Mouse (Mus musculus): ENCODE measurements around the gene Ufd1. TPM values are rescaled to one million over a fixed set of nuclear protein-coding genes. Genes with fewer than 3 reads are reported as not detected.

The Ufd1 gene
- polyA plus RNA-seq, 1 experiment from 2014 or later, result 107 TPM

DNA sequence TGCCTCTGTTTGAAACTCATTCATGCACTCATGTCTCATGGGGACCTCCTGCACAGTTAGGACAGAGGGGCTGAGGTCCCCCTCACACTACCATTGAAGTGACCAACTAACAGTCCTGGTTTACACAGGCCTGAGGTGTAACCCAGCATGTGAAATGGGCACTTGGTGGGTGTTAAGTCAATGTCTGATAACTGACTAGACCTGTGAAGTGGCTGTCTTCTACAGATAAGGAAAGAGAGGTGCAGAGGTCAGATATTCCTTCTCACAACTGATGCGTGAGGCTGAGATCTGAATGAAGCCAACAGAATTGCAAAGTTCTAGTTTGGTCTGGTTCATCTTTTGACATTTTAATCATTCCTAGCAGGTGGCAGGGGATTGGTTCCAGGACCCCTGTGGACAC is 26.1 kb upstream of the Ufd1 start:
- Histone ChIP-seq H3K4me3 (no peak overlapping the region), H3K36me3 (replicated peaks) (peaks cover 96% of the 10 kb centered on the region), H3K27ac (replicated peaks) (no peak overlapping the region), H3K9me3 (no peaks in the 10 kb centered on the region), H3K27me3 (replicated peaks; ENCODE audit: low read depth, poor library complexity, severe bottlenecking) (no peaks in the 10 kb centered on the region), H3K4me1 (no peaks in the 10 kb centered on the region)
- WGBS, result 80% methylated on average over 1 of the region's 1 CpGs
- no peak for DNase-seq (ENCODE audit: low spot score)

DNA sequence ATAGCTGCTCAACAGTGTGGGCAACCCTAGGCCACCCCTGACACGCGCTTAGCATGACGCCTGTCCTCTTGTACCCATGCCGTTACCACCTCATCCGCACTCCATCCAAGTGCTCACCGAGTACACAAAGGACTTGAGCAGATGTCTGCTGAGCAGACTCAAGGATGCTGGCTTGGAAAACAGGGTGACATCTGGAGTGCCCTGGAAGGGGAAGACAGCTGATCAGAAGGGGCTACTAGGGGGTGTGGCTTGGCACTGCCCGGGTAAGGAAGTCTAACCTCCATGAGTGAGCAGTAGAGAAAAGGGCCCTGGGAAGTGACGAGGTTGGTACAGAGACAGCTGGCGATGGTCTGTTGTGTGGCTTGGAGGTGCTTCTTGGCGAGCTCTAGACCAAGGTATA is 24.9 kb upstream of the Ufd1 start:
- H3K36me3 ChIP-seq (replicated peaks), result peaks cover 96% of the 10 kb centered on the region
- DNase-seq (ENCODE audit: low spot score), result no peak
- 94% methylated on average over 10 of the region's 10 CpGs for WGBS
- no peaks in the 10 kb centered on the region for H3K27me3 ChIP-seq (replicated peaks; ENCODE audit: low read depth, poor library complexity, severe bottlenecking)
- no peaks in the 10 kb centered on the region for H3K9me3 ChIP-seq
- no peaks in the 10 kb centered on the region for H3K4me1 ChIP-seq
- no peak overlapping the region for H3K27ac ChIP-seq (replicated peaks)
- no peak overlapping the region for H3K4me3 ChIP-seq

DNA sequence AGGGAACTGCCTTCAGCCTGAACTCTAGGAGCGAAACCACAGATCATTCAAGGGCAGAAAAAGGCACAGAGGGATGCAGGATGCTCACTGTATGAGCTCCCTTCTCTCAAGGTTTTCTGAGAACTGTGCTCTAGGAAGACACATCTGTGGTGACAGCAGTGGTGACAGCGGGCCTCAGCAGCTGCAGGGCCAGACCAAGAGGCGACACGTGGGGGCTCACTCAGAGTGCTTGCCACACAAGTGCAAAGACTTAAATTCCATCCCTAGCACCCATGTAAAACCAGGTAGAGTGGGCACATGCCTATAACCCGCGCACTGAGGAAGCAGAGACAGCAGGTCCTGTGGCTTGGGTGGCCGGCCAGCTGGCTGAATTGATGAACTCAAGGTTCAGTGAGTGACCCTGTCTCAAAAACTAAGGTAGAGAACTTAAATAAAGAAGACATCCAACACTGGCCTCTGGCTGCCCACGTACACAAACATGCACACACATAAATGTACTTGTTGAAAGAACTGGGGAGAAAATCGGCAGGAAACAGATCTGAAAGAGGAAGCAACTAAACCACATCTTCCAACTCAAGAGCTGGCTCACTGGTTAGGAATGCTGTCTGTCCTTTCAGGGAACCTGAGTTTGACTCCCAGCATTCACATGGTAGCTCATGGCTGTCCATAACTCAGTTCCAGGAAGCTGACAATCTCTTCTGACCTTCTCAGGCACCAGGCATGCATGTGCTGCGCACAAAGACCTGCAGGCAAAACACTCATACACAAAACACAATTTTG is 22.8 kb upstream of the Ufd1 start:
- H3K4me1 ChIP-seq, result no peaks in the 10 kb centered on the region
- no peaks in the 10 kb centered on the region for H3K9me3 ChIP-seq
- DNase-seq (ENCODE audit: low spot score), result no peak
- no peaks in the 10 kb centered on the region for H3K27me3 ChIP-seq (replicated peaks; ENCODE audit: low read depth, poor library complexity, severe bottlenecking)
- no peak overlapping the region for H3K4me3 ChIP-seq
- H3K36me3 ChIP-seq (replicated peaks), result peaks cover 97% of the 10 kb centered on the region
- no peak overlapping the region for H3K27ac ChIP-seq (replicated peaks)
- 91% methylated on average over 10 of the region's 10 CpGs for WGBS

DNA sequence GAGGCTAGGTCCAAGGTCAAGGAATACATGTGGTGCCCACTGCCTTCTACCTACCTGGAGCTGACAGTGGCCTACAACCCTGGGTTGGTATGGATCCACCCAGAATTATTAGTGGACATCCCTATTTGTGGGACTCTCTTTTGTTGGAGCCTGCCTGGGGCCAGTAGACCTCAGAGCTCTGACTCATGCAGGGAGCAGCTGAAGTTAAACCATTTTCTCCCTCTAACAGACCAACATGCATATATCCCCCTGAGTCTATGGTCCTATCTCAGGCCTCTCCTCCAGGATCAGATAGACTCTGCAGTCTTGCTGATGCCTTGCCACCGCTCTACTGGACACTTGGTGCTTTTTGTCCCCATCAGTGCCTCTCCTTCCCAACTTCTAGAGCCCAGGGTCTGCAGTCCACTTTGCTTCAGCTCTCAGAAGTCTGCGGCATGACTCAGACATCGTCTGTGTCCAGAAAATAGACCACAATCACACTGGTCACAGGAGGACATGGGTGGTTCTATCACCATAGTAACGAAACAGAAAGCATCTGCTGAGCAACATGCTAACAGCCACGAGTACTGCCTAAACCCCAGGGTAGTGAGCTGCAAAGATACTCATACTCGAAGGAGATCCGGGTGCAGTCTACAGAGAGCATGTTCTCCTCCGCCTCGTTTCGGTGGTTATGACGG is 16.2 kb upstream of the Ufd1 start:
- Histone ChIP-seq H3K36me3 (replicated peaks) (peaks cover 99% of the 10 kb centered on the region), H3K27ac (replicated peaks) (no peak overlapping the region), H3K4me1 (no peaks in the 10 kb centered on the region), H3K4me3 (no peak overlapping the region), H3K9me3 (no peaks in the 10 kb centered on the region), H3K27me3 (replicated peaks; ENCODE audit: low read depth, poor library complexity, severe bottlenecking) (no peaks in the 10 kb centered on the region)
- 93% methylated on average over 11 of the region's 11 CpGs for WGBS
- DNase-seq (ENCODE audit: low spot score), result no peak

DNA sequence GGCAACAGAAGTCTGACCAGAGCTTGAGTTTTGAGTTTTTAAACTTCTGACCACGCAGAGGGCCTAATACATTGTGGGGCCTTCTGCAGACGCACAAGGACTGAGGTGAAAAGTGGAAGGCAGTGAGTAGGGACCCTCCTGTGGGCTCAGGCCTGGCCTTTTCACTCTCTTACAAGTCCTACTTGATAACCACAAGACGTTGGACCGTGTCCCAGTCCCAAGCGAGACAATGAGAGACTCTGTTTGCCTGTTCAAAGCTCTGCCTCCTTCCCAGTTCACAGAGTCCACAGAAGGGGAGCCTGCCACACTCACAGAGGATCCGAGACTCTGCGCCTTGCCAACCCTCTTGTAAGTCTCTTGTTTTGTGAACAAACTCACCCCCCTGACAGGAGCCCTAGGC is 14.9 kb upstream of the Ufd1 start:
- Histone ChIP-seq H3K36me3 (replicated peaks) (peaks cover 99% of the 10 kb centered on the region), H3K27ac (replicated peaks) (no peak overlapping the region), H3K4me1 (no peaks in the 10 kb centered on the region), H3K27me3 (replicated peaks; ENCODE audit: low read depth, poor library complexity, severe bottlenecking) (no peaks in the 10 kb centered on the region), H3K4me3 (no peak overlapping the region), H3K9me3 (no peaks in the 10 kb centered on the region)
- 86% methylated on average over 7 of the region's 7 CpGs for WGBS
- no peak for DNase-seq (ENCODE audit: low spot score)

DNA sequence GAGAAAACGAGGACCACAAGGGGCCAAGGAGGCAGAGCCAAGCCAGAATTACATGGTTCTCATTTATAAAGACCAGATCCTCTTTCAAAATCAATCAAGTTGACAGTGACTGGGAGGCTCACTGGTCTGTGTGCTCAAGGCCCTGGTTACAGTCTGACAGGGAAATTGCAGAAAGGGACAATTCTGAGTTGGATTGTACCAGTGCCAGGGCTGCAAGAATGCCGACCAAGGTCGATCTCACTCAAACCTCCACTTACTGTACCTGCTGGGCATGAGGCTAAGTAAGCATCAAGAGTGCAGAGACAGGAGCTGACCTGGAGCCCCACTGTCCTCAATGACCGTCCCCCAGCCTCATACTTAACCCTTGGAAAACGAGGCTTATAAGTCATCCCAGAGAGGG is 13.4 kb upstream of the Ufd1 start:
- no peaks in the 10 kb centered on the region for H3K4me1 ChIP-seq
- H3K4me3 ChIP-seq, result no peak overlapping the region
- DNase-seq (ENCODE audit: low spot score), result no peak
- H3K27me3 ChIP-seq (replicated peaks; ENCODE audit: low read depth, poor library complexity, severe bottlenecking), result no peaks in the 10 kb centered on the region
- WGBS, result 89% methylated on average over 5 of the region's 5 CpGs
- H3K9me3 ChIP-seq, result no peaks in the 10 kb centered on the region
- H3K36me3 ChIP-seq (replicated peaks), result peaks cover 94% of the 10 kb centered on the region
- no peak overlapping the region for H3K27ac ChIP-seq (replicated peaks)

DNA sequence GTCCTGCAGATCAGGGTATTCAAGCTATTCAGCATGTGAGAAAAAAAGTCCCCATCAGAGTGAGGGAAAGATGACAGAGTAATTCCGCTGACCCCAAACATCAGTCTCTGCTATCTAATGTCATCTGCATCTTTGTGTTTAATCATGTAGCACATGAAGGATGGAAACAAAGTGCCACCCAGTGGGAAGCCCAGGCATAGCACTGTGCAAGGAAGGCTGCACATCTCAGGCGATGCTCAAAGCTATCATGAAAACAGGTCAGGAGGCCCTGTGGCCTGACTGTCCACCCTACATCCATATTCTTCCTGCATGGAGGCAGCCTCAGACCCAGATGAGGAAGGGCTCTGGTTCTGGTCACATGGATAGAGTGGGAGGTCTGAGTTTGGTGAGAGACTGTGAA is 12.7 kb upstream of the Ufd1 start:
- DNase-seq (ENCODE audit: low spot score), result peak; percentile 28
- Histone ChIP-seq H3K4me1 (no peaks in the 10 kb centered on the region), H3K4me3 (no peak overlapping the region), H3K36me3 (replicated peaks) (peaks cover 91% of the 10 kb centered on the region), H3K27me3 (replicated peaks; ENCODE audit: low read depth, poor library complexity, severe bottlenecking) (no peaks in the 10 kb centered on the region), H3K27ac (replicated peaks) (no peak overlapping the region), H3K9me3 (no peaks in the 10 kb centered on the region)
- 79% methylated on average over 2 of the region's 2 CpGs for WGBS

DNA sequence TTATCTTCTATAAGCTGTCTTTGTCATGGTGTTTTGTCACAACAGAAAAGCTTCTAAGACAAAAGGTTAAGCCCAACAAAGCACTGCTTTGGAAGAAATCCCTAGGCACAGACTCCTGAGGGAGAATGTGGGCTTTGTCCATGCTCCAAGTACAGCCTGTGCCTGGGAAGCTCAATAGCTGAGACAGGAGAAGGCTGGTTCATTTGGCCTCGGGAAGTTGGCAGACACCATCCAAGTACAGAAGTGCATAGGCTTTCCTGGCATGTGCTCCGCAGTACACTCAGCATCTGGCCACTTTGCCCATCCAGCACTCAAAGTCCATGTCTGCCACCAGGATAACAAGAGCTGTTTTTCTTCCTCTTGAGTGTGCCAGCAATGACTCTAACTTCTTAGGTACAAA is 5.8 kb upstream of the Ufd1 start:
- no peak overlapping the region for H3K4me3 ChIP-seq
- no peak overlapping the region for H3K27ac ChIP-seq (replicated peaks)
- H3K4me1 ChIP-seq, result peaks cover 7% of the 10 kb centered on the region
- no peak for DNase-seq (ENCODE audit: low spot score)
- WGBS, result 91% methylated on average over 2 of the region's 2 CpGs
- H3K27me3 ChIP-seq (replicated peaks; ENCODE audit: low read depth, poor library complexity, severe bottlenecking), result no peaks in the 10 kb centered on the region
- no peaks in the 10 kb centered on the region for H3K9me3 ChIP-seq
- peaks cover 86% of the 10 kb centered on the region for H3K36me3 ChIP-seq (replicated peaks)

DNA sequence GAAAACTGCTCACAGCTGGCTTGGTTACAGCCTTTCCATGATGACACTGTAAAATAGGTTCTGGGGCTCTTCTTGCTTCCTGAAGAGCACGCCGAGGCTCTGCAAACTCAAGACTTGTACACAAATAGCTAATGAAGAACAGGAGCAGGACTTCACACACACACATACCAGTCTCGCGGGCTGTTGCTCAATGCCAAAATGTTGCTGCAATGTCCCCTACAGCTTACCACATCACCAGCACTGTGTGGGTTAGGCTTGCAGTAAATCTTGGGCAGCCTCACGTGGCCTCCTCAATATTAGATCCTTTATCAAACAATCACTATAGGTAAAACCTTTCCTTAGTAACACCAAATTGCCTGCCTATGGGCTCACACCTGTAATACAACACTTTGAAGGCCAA is 2.6 kb upstream of the Ufd1 start:
- Histone ChIP-seq H3K27ac (replicated peaks) (no peak overlapping the region), H3K4me3 (no peak overlapping the region), H3K27me3 (replicated peaks; ENCODE audit: low read depth, poor library complexity, severe bottlenecking) (no peaks in the 10 kb centered on the region), H3K36me3 (replicated peaks) (peaks cover 63% of the 10 kb centered on the region), H3K4me1 (peaks cover 22% of the 10 kb centered on the region), H3K9me3 (no peaks in the 10 kb centered on the region)
- DNase-seq (ENCODE audit: low spot score), result no peak
- 96% methylated on average over 5 of the region's 5 CpGs for WGBS

DNA sequence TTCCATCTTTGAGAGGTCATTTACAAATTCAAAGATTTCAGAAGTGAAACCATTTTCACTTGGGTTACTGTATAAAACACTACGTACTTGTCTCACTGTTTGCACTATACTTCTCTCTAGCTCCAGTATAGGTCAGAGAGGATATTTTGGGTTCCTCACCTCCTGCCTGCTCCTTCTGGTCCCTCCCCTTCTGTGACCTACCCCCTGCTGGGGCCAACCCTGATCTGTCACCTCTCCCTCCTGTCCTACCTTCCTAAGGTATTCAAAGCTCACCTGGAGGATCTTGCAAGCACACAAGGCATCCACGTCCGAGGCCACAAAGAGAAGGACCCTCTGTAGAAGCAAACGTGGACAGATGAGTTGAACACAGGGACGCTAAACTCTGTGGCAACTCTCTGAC is 547 bp upstream of the Ufd1 start:
- no peak for DNase-seq (ENCODE audit: low spot score)
- WGBS, result 9% methylated on average over 5 of the region's 5 CpGs
- Histone ChIP-seq H3K27me3 (replicated peaks; ENCODE audit: low read depth, poor library complexity, severe bottlenecking) (no peaks in the 10 kb centered on the region), H3K36me3 (replicated peaks) (peaks cover 58% of the 10 kb centered on the region), H3K27ac (replicated peaks) (peak overlapping the region; percentile 88), H3K9me3 (no peaks in the 10 kb centered on the region), H3K4me3 (peak overlapping the region; percentile 91), H3K4me1 (peaks cover 22% of the 10 kb centered on the region)

DNA sequence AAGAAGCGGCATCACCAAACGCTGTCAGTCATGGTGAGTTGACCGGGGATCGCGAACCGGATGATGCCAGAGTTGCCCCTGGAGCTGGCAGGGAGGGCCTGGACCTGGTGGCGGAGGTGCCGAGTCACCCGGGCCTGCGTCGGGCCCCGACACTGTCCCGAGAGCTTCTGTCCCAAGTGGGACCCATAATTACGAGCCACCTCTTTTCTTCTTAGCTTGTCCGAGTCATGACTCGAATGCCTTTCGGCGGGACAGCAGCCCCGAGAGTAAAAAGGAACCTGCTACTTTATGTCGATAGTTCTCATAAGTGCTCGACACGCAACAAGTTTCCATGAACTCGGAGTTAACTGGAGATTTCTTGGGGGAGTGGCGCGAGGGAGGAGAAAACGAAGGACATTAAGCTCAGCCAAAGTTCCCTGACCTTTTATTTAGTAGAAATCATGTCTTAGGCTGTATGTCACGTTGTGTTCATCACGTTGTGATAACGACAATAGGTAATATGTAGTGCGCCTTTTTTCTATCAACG is 869 bp downstream of the Ufd1 start:
- peak overlapping the region; percentile 91 for H3K4me3 ChIP-seq
- H3K27ac ChIP-seq (replicated peaks), result peak overlapping the region; percentile 88
- peaks cover 58% of the 10 kb centered on the region for H3K36me3 ChIP-seq (replicated peaks)
- peaks cover 22% of the 10 kb centered on the region for H3K4me1 ChIP-seq
- H3K27me3 ChIP-seq (replicated peaks; ENCODE audit: low read depth, poor library complexity, severe bottlenecking), result no peaks in the 10 kb centered on the region
- WGBS, result 3% methylated on average over 31 of the region's 31 CpGs
- DNase-seq (ENCODE audit: low spot score), result no peak
- no peaks in the 10 kb centered on the region for H3K9me3 ChIP-seq

DNA sequence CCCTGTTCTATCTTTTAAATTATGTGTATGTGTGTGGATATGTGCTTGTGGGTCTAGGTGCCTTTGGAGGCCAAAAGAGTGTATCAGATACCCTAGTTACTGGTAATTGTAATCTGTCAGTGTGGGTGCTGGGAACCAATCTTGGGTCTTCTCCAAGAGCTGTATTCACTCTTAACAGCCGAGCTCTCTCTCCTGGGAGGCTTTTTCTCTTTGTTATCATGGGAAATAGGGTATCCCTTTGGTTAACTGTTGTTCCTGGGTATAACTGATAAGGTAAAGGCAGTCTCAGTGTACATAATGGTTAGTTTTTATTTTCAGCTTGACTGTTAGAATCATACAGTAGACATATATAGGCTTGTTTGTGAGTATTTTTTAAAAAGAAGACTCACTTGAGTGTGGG is 10.8 kb downstream of the Ufd1 start:
- H3K4me1 ChIP-seq, result no peaks in the 10 kb centered on the region
- no peak overlapping the region for H3K4me3 ChIP-seq
- H3K27ac ChIP-seq (replicated peaks), result no peak overlapping the region
- H3K36me3 ChIP-seq (replicated peaks), result peaks cover 100% of the 10 kb centered on the region
- H3K9me3 ChIP-seq, result no peaks in the 10 kb centered on the region
- no peak for DNase-seq (ENCODE audit: low spot score)
- H3K27me3 ChIP-seq (replicated peaks; ENCODE audit: low read depth, poor library complexity, severe bottlenecking), result no peaks in the 10 kb centered on the region
- 82% methylated on average over 1 of the region's 1 CpGs for WGBS

DNA sequence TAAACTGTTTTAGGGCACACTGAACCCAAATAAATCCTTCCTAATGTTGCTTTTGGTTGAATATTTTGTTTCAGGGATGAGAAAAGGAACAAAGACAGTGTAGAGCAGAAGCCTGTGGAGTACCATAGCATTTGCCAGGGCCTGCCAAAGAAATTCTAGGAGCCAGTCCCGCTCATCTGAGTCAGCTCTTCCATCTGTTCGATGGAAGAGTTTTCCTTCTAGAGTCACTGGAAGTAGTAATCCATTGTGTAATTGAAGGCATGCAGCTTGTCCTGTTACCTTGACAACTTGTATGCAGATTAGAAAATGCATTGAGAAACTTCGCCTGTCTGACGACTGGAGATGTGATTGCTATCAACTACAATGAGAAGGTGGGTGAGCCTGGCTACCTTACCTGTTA is 11.3 kb downstream of the Ufd1 start:
- no peaks in the 10 kb centered on the region for H3K27me3 ChIP-seq (replicated peaks; ENCODE audit: low read depth, poor library complexity, severe bottlenecking)
- WGBS, result 85% methylated on average over 4 of the region's 4 CpGs
- no peaks in the 10 kb centered on the region for H3K4me1 ChIP-seq
- H3K36me3 ChIP-seq (replicated peaks), result peaks cover 100% of the 10 kb centered on the region
- H3K9me3 ChIP-seq, result no peaks in the 10 kb centered on the region
- DNase-seq (ENCODE audit: low spot score), result no peak
- no peak overlapping the region for H3K27ac ChIP-seq (replicated peaks)
- H3K4me3 ChIP-seq, result no peak overlapping the region

All from embryonic facial prominence, embryonic 10.5 days (tissue).